ENCODE assay signal across 8 mouse cellular contexts in genomic region chr4:129618786-129619691, GRCm38 (mm10). TPM values are rescaled to one million over a fixed set of nuclear protein-coding genes. Genes with fewer than 3 reads are reported as not detected.
A peak's percentile ranks its signal among the peaks of the same experiment; 100 is the strongest.
DNase-seq lines count a peak whose midpoint lies in the region; ATAC-seq and TF ChIP-seq lines count a peak whose summit lies in the region.

Iqcc (minus strand) TSS chr4:129619099.

- peak; percentile 97 for TF ChIP-seq EP300 in heart, adult 2 months (IDR thresholded peaks at IDR 0.05; ENCODE audit: insufficient read depth, low read depth, low read length)

- intact Hi-C loops in heart, adult 2 months (cut with DNase I) = loop anchor here (5.0 kb wide), 1 partner anchor 287 kb away; no protein-coding TSS in a partner anchor

- H3K27ac ChIP-seq in embryonic facial prominence, embryonic 13.5 days = peak within 1 kb of the TSS; percentile 89
- H3K27ac ChIP-seq in heart, adult 2 months = peak within 1 kb of the TSS; percentile 92
- peak within 1 kb of the TSS; percentile 83 for H3K27ac ChIP-seq in limb, embryonic 14.5 days (replicated peaks; ENCODE audit: low read depth, low read length)
- H3K27ac ChIP-seq in midbrain, postnatal 0 days (ENCODE audit: low read depth, low read length) = peak within 1 kb of the TSS; percentile 95

- H3K79me2 ChIP-seq in heart, adult 2 months (replicated peaks; ENCODE audit: control insufficient read depth, insufficient read depth, low read length) = no peaks in the 10 kb centered on the region; the same call in 1 of the 2 replicates

- WGBS in embryonic facial prominence, embryonic 13.5 days = 4% methylated on average over 44 of the region's 44 CpGs
- WGBS in heart, adult 2 months = 4% methylated on average over 44 of the region's 44 CpGs
- whole genome bisulfite sequencing in limb, embryonic 14.5 days = 4% methylated on average over 42 of the region's 44 CpGs
- 3% methylated on average over 43 of the region's 44 CpGs for WGBS in midbrain, postnatal 0 days

- peaks cover 25% of the 10 kb centered on the region for H3K4me1 ChIP-seq in embryonic facial prominence, embryonic 13.5 days
- H3K4me1 ChIP-seq in heart, adult 2 months (ENCODE audit: control insufficient read depth, insufficient read depth, low read length) = peaks cover 22% of the 10 kb centered on the region
- peaks cover 14% of the 10 kb centered on the region for H3K4me1 ChIP-seq in limb, embryonic 14.5 days (ENCODE audit: control insufficient read depth, insufficient read depth, low read length)
- peaks cover 23% of the 10 kb centered on the region for H3K4me1 ChIP-seq in midbrain, postnatal 0 days (ENCODE audit: insufficient read depth, low read length)

- H3K9ac ChIP-seq in embryonic facial prominence, embryonic 13.5 days = peak within 1 kb of the TSS; percentile 93
- peak within 1 kb of the TSS; percentile 87 for H3K9ac ChIP-seq in heart, adult 2 months (ENCODE audit: low read depth, low read length)
- peak within 1 kb of the TSS; percentile 77 for H3K9ac ChIP-seq in limb, embryonic 14.5 days (ENCODE audit: low read depth, low read length, severe bottlenecking)
- peak within 1 kb of the TSS; percentile 87 for H3K9ac ChIP-seq in midbrain, postnatal 0 days (replicated peaks; ENCODE audit: low read length, poor library complexity, severe bottlenecking)

- H3K36me3 ChIP-seq in embryonic facial prominence, embryonic 13.5 days = peaks cover 29% of the 10 kb centered on the region
- peaks cover 3% of the 10 kb centered on the region; the same call in 1 of the 2 replicates for H3K36me3 ChIP-seq in heart, adult 2 months (ENCODE audit: control insufficient read depth, insufficient read depth, low read length)
- peaks cover 8% of the 10 kb centered on the region for H3K36me3 ChIP-seq in limb, embryonic 14.5 days (ENCODE audit: control insufficient read depth, insufficient read depth, low read length)
- peaks cover 3% of the 10 kb centered on the region; the same call in 1 of the 2 replicates for H3K36me3 ChIP-seq in midbrain, postnatal 0 days (ENCODE audit: insufficient read depth, low read length)

- peak within 1 kb of the TSS; percentile 86 for H3K4me2 ChIP-seq in embryonic facial prominence, embryonic 13.5 days
- H3K4me2 ChIP-seq in limb, embryonic 14.5 days (replicated peaks; ENCODE audit: low read depth, low read length, severe bottlenecking) = peak within 1 kb of the TSS; percentile 87
- peak within 1 kb of the TSS; percentile 80 for H3K4me2 ChIP-seq in midbrain, postnatal 0 days (ENCODE audit: low read depth, low read length, poor library complexity, severe bottlenecking)

- TF ChIP-seq POLR2A in heart, adult 2 months (IDR thresholded peaks at IDR 0.05; ENCODE audit: insufficient read depth, low read depth, low read length) = peak; percentile 100
- peak; percentile 91; the same call in 1 of the 2 replicates for TF ChIP-seq POLR2A in limb, embryonic 14.5 days (IDR thresholded peaks at IDR 0.05; ENCODE audit: borderline replicate concordance, extremely low read depth, insufficient read depth, insufficient read length)

- H3K9me3 ChIP-seq in embryonic facial prominence, embryonic 13.5 days = no peaks in the 10 kb centered on the region
- H3K9me3 ChIP-seq in limb, embryonic 14.5 days (ENCODE audit: control insufficient read depth, low read length) = no peaks in the 10 kb centered on the region
- no peaks in the 10 kb centered on the region for H3K9me3 ChIP-seq in midbrain, postnatal 0 days (ENCODE audit: low read length)

- peak; percentile 80 for ATAC-seq in embryonic facial prominence, embryonic 13.5 days (ENCODE audit: insufficient number of reproducible peaks, insufficient read depth, low FRiP score, low TSS enrichment, low read depth)
- ATAC-seq in limb, embryonic 14.5 days (ENCODE audit: low FRiP score, low read depth) = peak; percentile 90
- ATAC-seq in midbrain, postnatal 0 days (ENCODE audit: low FRiP score) = peak; percentile 88

- TF ChIP-seq CTCF in heart, adult 2 months (IDR thresholded peaks at IDR 0.05) = 0 out of 2 replicates have a peak, but pooled peaks have one; percentile 6
- TF ChIP-seq CTCF in midbrain, postnatal 0 days (IDR thresholded peaks at IDR 0.05) = peak; percentile 50; the same call in 1 of the 2 replicates

- DNase-seq in 3134 (ENCODE audit: extremely low read depth, insufficient read length, low spot score) = peak; percentile 87
- DNase-seq in adrenal gland, postnatal 36 days = peak; percentile 97
- DNase-seq in heart, adult 2 months = peak; percentile 96 to 98
- DNase-seq in kidney, adult 9 months = peak; percentile 97
- DNase-seq in limb, embryonic 14.5 days (ENCODE audit: low spot score) = peak; percentile 92
- DNase-seq in midbrain, postnatal 0 days (ENCODE audit: low spot score) = peak; percentile 97
- peak; percentile 89 to 90 for DNase-seq in spleen, postnatal 14 days (ENCODE audit: low spot score in 2 of 2)

- H3K27me3 ChIP-seq in embryonic facial prominence, embryonic 13.5 days = no peaks in the 10 kb centered on the region
- H3K27me3 ChIP-seq in heart, adult 2 months (ENCODE audit: control insufficient read depth, insufficient read depth, low read length) = no peaks in the 10 kb centered on the region
- H3K27me3 ChIP-seq in limb, embryonic 14.5 days (ENCODE audit: control insufficient read depth, insufficient read depth, low read length) = no peaks in the 10 kb centered on the region
- H3K27me3 ChIP-seq in midbrain, postnatal 0 days (ENCODE audit: insufficient read depth, low read length) = no peaks in the 10 kb centered on the region

- peak within 1 kb of the TSS; percentile 63 for H3K4me3 ChIP-seq in embryonic facial prominence, embryonic 13.5 days
- peak within 1 kb of the TSS; percentile 64 for H3K4me3 ChIP-seq in heart, adult 2 months
- H3K4me3 ChIP-seq in limb, embryonic 14.5 days (replicated peaks; ENCODE audit: low read length) = peak within 1 kb of the TSS; percentile 69
- H3K4me3 ChIP-seq in midbrain, postnatal 0 days (ENCODE audit: low read depth, low read length) = peak within 1 kb of the TSS; percentile 52

RNA-seq across cellular contexts. Expression of gene Iqcc, which starts in this region (rescaled TPM):
- 10 to 100 TPM; 26.2 to 28.0 TPM for total RNA-seq in adrenal gland, postnatal 36 days (2021)
- polyA plus RNA-seq in embryonic facial prominence, embryonic 13.5 days (2015; fragmentation: Nextera tagmentation; extraction: Ambion mirVana) = 33.7 and 36.5 TPM in 2 replicates
- total RNA-seq in heart, adult 2 months (2021) = 10 to 100 TPM; 13.0 to 19.7 TPM
- polyA plus RNA-seq in heart, adult 2 months (2012; rRNA removed) = 24.5 and 30.9 TPM in 2 replicates
- 28.6 and 35.5 TPM in 2 replicates for polyA plus RNA-seq in limb, embryonic 14.5 days (2012; rRNA removed)
- 23.2 and 28.6 TPM in 2 replicates for polyA plus RNA-seq in limb, embryonic 14.5 days (2014; fragmentation: Nextera tagmentation; extraction: Ambion mirVana)
- 7.9 and 33.0 TPM in 2 replicates for total RNA-seq in midbrain, postnatal 0 days (2014; rRNA removed)
- polyA plus RNA-seq in midbrain, postnatal 0 days (2015; fragmentation: Nextera tagmentation; extraction: Ambion mirVana) = 17.2 and 20.2 TPM in 2 replicates

Comparison
In these comparisons a context has a peak if more than half of its experiments do, and no peak if none do; other contexts are left out.
1. Peak in every context shown above with its lines: DNase-seq, ATAC-seq, H3K4me3 ChIP-seq and H3K27ac ChIP-seq.